Comparison of ENCODE assay signal across 8 mouse cellular contexts in the genomic region with DNA sequence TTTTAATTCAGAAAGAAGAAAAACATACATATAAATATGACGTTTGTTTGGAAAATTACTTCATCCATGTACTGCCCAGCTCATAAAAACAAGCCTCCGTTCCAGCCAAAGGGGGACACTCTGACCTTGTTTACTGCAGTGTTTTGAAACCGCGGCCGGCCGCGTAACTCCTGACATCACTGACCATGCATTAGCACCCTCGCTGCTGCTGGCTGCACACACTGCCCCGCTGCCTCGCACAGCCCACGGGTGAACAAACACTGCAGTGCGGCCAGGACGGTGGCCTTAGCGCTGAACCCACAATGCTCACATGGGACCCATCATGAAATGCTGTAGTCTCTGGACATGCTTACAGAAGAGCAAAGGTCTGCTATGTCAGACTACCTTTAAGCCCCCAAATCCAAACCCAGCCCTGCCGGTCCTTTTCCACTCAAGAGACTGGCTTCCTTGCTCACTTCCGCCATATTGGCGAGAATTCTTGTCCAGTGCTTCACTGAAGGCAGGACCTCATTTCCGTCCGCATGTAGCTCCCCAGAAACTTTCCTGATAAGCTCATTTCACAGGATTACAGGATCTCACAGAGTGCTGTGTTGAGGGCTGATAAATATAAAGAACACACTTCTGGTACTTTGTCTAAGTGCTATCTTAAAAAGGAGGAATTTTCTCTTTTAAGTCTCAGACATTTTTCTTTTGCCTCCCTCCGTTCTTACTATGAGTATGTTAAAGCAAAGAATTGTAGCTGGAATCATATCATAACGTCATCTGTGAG.
DNase-seq lines count a peak whose midpoint lies in the region; TF ChIP-seq lines count a peak whose summit lies in the region.

No protein-coding gene starts in this region.

- no peak overlapping the region for H3K27ac ChIP-seq in bone marrow macrophage, adult 2 months (ENCODE audit: insufficient read depth, low read depth, low read length)

- TF ChIP-seq POLR2A in bone marrow macrophage, adult 2 months (IDR thresholded peaks at IDR 0.05; ENCODE audit: borderline replicate concordance, low read depth, low read length) = no peak

- no peak for TF ChIP-seq CTCF in bone marrow macrophage, adult 2 months (IDR thresholded peaks at IDR 0.05; ENCODE audit: low read depth, low read length)

- peaks cover 76% of the 10 kb centered on the region for H3K4me1 ChIP-seq in bone marrow macrophage, adult 2 months (ENCODE audit: control insufficient read depth, insufficient read depth, low read length)

- intact Hi-C loops in gastrocnemius, postnatal 14 days (cut with DNase I; ENCODE audit: low total_unique reads) = no loop called here

- DNase-seq in gastrocnemius, postnatal 25 days = peak; percentile 54
- no peak for DNase-seq in gastrocnemius, postnatal 14 days
- DNase-seq in kidney, postnatal 25 days = peak; percentile 59 to 86
- peak; percentile 56 to 64 for DNase-seq in lung, postnatal 4 days
- DNase-seq in cerebellum, adult 11 months = no peak
- no peak for DNase-seq in frontal cortex, postnatal 25 days (ENCODE audit: low spot score in 2 of 2)
- DNase-seq in spleen, adult 18-20 months = no peak

- H3K4me3 ChIP-seq in bone marrow macrophage, adult 2 months (ENCODE audit: insufficient read depth, low read length) = peak overlapping the region; percentile 62

Comparison
In these comparisons a context has a peak if more than half of its experiments do, and no peak if none do; other contexts are left out.
1. DNase-seq: peak in gastrocnemius, postnatal 25 days (single experiment), kidney, postnatal 25 days (2 of 2) and lung, postnatal 4 days (2 of 2); none in gastrocnemius, postnatal 14 days (single experiment), cerebellum, adult 11 months (single experiment), frontal cortex, postnatal 25 days (0 of 2) and spleen, adult 18-20 months (0 of 2).